Mouse (Mus musculus) kidney, adult 2 months (tissue): ENCODE measurements around the gene Psen2.

Source experiments
- CTCF ChIP-seq: fragments of 200-500 bp; conservative IDR thresholded peaks from 2 replicates; pipeline ENCODE4 v1.5.1; 2011; ENCODE audit warnings: low read depth, mild to moderate bottlenecking, control low read depth, low read length, moderate library complexity, mixed read lengths; ENCODE audit not compliant: insufficient read depth, insufficient read length
- POLR2A ChIP-seq: fragments of 200-500 bp; IDR thresholded peaks from one replicate; pipeline ENCODE4 v1.6.1; 2011; ENCODE audit warnings: low read depth, low read length, control low read depth

GRCm38 (mm10) chr1:180300292-180300691 lies 37.1 kb upstream of the Psen2 start:
- no peak for TF ChIP-seq POLR2A
- no peak for TF ChIP-seq CTCF
